Mouse (Mus musculus) embryonic fibroblast, embryonic 13.5 days (primary cell): ENCODE measurements around the gene Hilpda.

Experiments
- CTCF ChIP-seq: IDR thresholded peaks from 2 replicates; pipeline ENCODE4 v1.5.1; 2011; ENCODE audit warnings: mild to moderate bottlenecking, control low read depth, low read length, moderate library complexity, borderline replicate concordance; ENCODE audit not compliant: insufficient read depth
- POLR2A ChIP-seq: IDR thresholded peaks from 2 replicates; pipeline ENCODE4 v1.6.1; 2011; ENCODE audit warnings: low read depth, mild to moderate bottlenecking, control low read depth, low read length, moderate library complexity

- no peak for TF ChIP-seq CTCF
- TF ChIP-seq POLR2A: no peak
Measured at GRCm38 (mm10) chr6:29231799-29232198, 40.5 kb upstream of the Hilpda start.
